Mouse (Mus musculus): ENCODE measurements around the gene Tcf7l1. TPM values are rescaled to one million over a fixed set of nuclear protein-coding genes. Genes with fewer than 3 reads are reported as not detected.
A peak's percentile ranks its signal among the peaks of the same experiment; 100 is the strongest.

Tcf7l1 gene
- polyA plus RNA-seq, 1 experiment from 2014 or later, result 7.2 TPM

DNA sequence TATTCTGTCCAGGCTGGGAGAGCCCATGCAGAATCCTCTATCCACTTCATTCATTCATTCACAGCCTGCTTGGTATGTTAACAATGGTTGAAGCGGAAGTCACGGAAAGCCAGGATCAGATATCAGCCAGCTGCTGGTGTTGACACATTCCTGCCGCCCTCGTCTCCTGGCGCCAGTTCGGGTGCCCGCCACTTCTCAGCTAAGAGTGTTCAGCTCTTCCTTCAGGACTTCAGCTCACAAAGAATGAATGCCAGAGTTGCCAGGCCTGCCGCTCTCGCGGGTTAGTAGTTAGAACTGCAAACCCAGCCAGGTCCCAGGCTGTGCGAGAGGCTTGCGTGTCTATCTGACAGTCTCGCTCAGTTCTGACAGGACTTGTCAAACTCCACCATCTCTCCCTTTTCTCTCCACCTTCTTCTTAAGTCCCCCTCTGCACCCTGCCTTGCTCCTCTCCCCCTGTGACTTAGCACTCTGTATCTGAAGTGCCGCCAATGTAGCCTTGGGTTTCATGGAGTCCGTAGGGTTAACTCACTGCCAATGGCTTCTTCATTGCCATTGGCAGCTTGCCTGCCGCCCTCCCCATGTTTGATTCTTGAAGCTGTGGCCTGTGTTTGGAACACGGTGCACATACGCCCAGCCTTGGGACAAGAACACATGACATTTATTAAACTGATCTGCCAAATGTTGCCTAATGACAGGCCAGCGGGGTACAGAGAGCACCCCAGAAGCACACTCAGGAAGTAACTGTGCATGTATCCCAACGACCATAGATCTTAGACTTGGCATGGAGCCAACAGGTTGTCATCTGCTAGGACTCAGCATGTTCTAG lies 48.2 kb downstream of the Tcf7l1 start:
- Histone ChIP-seq H3K9ac (no peak overlapping the region), H3K4me1 (replicated peaks) (peaks cover 17% of the 10 kb centered on the region), H3K27ac (replicated peaks) (peak overlapping the region; percentile 12), H3K36me3 (no peaks in the 10 kb centered on the region), H3K4me3 (no peak overlapping the region), H3K9me3 (no peaks in the 10 kb centered on the region), H3K27me3 (no peaks in the 10 kb centered on the region), H3K4me2 (peak overlapping the region; percentile 23)
- 41% methylated on average over 20 of the region's 20 CpGs for WGBS
- peak; percentile 72 for ATAC-seq (ENCODE audit: low FRiP score, low read depth)

DNA sequence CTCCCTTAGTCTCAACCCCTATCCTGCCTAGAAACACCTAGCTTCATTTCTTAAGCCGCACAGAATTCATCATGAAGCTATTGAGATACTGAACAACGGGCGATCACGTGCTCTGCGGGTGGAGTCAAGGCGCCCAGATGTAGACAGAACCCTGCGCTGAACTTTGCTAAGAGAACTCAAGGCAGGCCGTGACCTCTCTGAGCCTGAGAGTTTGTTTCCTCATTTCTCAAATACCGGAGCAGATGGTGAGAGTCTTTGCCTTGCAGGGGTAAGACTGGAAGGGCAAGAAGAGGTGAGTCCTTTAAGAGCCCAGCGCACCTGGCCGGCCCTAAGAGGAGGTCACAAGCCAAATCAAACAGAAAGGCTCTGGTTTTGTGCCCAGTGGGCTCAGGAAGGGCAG lies 52.2 kb downstream of the Tcf7l1 start:
- 95% methylated on average over 11 of the region's 11 CpGs for WGBS
- Histone ChIP-seq H3K4me1 (replicated peaks) (peaks cover 13% of the 10 kb centered on the region), H3K9ac (no peak overlapping the region), H3K27ac (replicated peaks) (no peak overlapping the region), H3K9me3 (no peaks in the 10 kb centered on the region), H3K36me3 (no peaks in the 10 kb centered on the region), H3K4me3 (no peak overlapping the region), H3K27me3 (no peaks in the 10 kb centered on the region), H3K4me2 (no peak overlapping the region)
- ATAC-seq (ENCODE audit: low FRiP score, low read depth), result no peak

DNA sequence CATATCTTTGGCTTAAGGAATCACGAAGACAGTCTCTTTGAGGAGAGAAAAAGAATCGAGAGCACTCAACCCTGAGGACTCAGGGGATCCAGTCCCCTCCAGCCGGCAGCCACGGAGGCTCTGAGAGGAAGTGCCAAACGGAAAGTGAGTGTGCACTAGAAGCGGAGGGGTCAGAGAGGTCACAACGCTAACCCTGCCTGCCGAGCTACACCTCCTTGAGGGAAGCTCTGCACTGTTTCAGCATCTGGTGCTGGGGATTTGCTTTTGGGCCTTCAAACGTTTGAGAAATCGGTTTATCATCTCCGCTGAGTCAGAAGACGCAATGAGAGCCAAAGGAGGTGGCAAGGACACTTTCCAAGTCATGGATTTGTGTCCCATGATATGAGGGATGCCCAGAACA lies 53.8 kb downstream of the Tcf7l1 start:
- H3K36me3 ChIP-seq, result no peaks in the 10 kb centered on the region
- ATAC-seq (ENCODE audit: low FRiP score, low read depth), result no peak
- no peaks in the 10 kb centered on the region for H3K27me3 ChIP-seq
- no peak overlapping the region for H3K4me3 ChIP-seq
- no peak overlapping the region for H3K4me2 ChIP-seq
- peaks cover 12% of the 10 kb centered on the region for H3K4me1 ChIP-seq (replicated peaks)
- 43% methylated on average over 12 of the region's 12 CpGs for WGBS
- H3K9ac ChIP-seq, result no peak overlapping the region
- H3K9me3 ChIP-seq, result no peaks in the 10 kb centered on the region
- no peak overlapping the region for H3K27ac ChIP-seq (replicated peaks)

DNA sequence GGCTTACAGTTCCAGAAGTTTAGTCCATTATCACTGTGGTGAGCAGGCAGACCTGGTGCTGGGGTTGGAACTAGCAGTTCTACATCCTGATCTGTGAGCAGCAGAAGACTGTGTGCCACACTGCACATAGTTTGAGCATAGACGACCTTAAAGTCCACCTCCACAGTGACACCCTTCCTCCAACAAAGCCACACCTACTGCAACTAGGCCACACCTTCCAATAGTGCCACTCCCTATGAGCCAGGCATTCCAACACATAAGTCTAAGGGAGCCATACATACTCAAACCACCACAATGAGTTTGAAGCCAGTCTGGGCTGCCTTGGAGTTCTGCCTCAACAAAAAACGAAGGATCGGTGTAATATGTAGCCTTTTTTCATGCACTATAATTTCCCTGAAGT lies 55.7 kb downstream of the Tcf7l1 start:
- Histone ChIP-seq H3K4me2 (no peak overlapping the region), H3K36me3 (no peaks in the 10 kb centered on the region), H3K27ac (replicated peaks) (no peak overlapping the region), H3K27me3 (no peaks in the 10 kb centered on the region), H3K4me1 (replicated peaks) (peaks cover 21% of the 10 kb centered on the region), H3K4me3 (no peak overlapping the region), H3K9me3 (no peaks in the 10 kb centered on the region), H3K9ac (no peak overlapping the region)
- WGBS, result 98% methylated on average over 3 of the region's 3 CpGs
- ATAC-seq (ENCODE audit: low FRiP score, low read depth), result no peak

DNA sequence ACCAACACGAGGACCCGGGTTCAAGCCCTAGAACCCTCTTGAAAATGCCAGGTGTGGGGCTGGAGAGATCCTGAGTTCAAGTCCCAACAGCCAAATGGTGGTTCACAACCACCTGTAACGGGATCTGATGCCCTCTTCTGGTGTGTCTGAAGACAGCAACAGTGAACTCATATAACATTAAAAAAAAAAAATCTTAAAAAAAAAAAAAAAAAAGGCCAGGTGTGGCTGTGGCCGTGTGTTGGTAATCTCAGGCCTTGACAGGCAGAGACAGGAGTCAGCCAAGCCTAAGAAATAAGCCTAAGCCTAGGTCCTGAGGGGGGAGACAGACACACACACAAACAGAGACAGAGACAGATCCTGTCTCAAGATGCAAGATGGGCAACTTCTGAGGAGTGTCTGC lies 56.9 kb downstream of the Tcf7l1 start:
- H3K27me3 ChIP-seq, result no peaks in the 10 kb centered on the region
- H3K4me1 ChIP-seq (replicated peaks), result peaks cover 31% of the 10 kb centered on the region
- H3K4me2 ChIP-seq, result no peak overlapping the region
- ATAC-seq (ENCODE audit: low FRiP score, low read depth), result no peak
- H3K9me3 ChIP-seq, result no peaks in the 10 kb centered on the region
- H3K36me3 ChIP-seq, result no peaks in the 10 kb centered on the region
- WGBS, result 88% methylated on average over 4 of the region's 4 CpGs
- H3K27ac ChIP-seq (replicated peaks), result no peak overlapping the region
- no peak overlapping the region for H3K9ac ChIP-seq
- H3K4me3 ChIP-seq, result no peak overlapping the region

DNA sequence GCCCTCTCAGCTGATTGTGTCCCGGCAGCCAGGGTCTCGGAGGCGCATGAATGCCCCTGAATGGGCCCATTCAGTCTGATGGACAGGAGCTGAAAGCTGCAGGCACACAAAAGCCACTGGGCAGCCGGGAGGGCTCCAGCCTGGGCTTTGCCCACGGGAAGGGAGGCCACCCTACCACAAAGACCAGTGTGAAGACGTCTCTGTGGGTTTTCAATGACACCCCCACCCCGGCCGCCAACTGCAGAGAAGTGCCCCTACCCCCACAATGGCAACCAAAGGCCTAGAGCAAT lies 58.5 kb downstream of the Tcf7l1 start:
- peak; percentile 87 for ATAC-seq (ENCODE audit: low FRiP score, low read depth)
- H3K27me3 ChIP-seq, result no peaks in the 10 kb centered on the region
- 16% methylated on average over 8 of the region's 8 CpGs for WGBS
- H3K4me1 ChIP-seq (replicated peaks), result peaks cover 31% of the 10 kb centered on the region
- H3K4me2 ChIP-seq, result no peak overlapping the region
- H3K27ac ChIP-seq (replicated peaks), result peak overlapping the region; percentile 58
- no peaks in the 10 kb centered on the region for H3K36me3 ChIP-seq
- no peak overlapping the region for H3K4me3 ChIP-seq
- H3K9me3 ChIP-seq, result no peaks in the 10 kb centered on the region
- no peak overlapping the region for H3K9ac ChIP-seq

DNA sequence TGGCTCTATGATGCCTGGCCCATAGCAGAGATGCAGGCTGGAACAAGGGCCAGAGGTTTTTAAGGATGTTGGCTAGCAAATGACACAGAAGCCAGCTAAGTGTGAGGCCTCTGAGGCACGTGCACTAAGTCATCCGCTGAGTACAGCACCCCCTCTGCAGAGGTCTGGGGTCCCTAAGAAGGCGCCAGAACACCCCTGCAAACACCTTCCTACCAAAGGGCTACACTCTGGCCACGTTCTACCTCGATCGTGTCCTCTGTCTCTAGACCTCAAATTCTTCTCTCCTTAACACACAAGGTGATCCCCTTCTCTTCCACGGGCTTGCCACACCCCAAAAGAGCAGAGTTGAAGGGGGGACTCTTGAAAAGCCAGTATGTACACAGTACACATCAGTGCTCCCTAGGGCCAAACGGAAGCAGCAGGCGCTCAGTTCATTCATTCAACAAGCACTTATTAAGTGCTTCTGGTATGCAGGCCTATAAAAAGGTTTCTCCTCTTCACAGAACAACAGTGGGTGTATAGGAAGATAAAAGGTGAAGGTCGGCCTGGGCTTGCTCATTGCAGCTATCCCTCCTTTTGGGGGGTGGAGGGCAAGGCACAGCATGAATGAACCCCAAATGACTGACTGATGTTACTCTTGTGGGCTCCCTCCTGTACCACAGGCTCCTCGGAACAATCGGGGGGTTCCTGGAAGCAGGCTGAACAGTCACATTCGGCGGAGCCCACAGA lies 59.1 kb downstream of the Tcf7l1 start:
- Histone ChIP-seq H3K4me2 (no peak overlapping the region), H3K9me3 (no peaks in the 10 kb centered on the region), H3K36me3 (no peaks in the 10 kb centered on the region), H3K4me1 (replicated peaks) (peaks cover 31% of the 10 kb centered on the region), H3K27me3 (no peaks in the 10 kb centered on the region), H3K27ac (replicated peaks) (peak overlapping the region; percentile 58), H3K9ac (no peak overlapping the region), H3K4me3 (no peak overlapping the region)
- 33% methylated on average over 14 of the region's 14 CpGs for WGBS
- ATAC-seq (ENCODE audit: low FRiP score, low read depth), result no peak

DNA sequence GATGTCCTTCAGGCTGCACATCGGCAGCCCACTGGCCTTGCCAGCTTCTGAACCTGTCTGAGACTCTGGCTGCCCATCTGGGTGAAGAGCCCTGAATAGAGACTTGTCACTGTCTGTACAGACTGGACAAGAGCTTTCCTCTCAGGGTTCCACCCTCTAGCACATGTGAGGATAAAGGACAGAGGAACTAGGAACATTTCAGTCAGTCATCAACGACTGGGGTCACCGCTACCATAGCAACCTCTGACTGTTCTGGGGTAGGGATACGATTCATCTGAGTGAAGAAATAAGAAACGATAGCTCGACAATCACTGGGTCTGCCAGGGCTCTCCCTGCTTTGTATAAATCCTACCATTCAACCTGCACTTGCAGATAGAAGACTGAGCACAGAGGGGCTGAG lies 61.2 kb downstream of the Tcf7l1 start:
- 22% methylated on average over 6 of the region's 6 CpGs for WGBS
- no peak for ATAC-seq (ENCODE audit: low FRiP score, low read depth)
- Histone ChIP-seq H3K9ac (no peak overlapping the region), H3K36me3 (no peaks in the 10 kb centered on the region), H3K4me2 (no peak overlapping the region), H3K9me3 (no peaks in the 10 kb centered on the region), H3K4me3 (no peak overlapping the region), H3K4me1 (replicated peaks) (peaks cover 34% of the 10 kb centered on the region), H3K27me3 (no peaks in the 10 kb centered on the region), H3K27ac (replicated peaks) (peak overlapping the region; percentile 49; the same call in 1 of the 2 replicates)

DNA sequence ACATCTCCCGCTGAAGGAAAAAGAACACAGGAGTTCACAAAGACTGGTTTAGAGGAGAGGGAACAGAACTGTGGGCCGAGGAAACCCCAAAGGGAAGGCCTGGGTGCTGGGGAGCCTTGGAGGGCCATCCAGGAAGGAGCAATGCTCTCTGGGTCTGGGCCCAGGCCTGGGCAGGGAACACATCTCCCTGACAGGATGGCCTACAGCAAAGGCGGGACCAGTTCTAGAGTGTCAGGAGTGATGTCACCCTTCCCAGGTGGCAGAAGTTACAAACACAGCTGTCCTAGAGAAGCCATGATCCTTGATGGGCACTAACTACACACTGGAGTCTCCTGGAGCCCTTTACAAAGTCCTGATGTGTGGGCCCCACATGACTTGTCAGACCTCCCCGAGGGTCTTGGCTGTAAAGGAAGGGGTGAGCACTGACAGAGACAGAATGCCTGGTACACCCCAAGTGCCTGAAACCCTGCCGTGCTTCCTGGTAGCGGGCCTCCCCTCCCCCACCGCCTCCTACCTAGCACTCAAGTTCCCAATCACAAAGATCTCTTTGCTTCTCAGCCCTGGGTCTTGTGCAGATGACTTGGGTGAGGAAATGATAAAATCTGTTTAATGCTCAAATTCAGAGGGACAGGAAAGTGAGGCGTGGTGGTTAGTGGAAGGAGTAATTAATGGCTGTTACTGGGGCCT lies 64.4 kb downstream of the Tcf7l1 start:
- Histone ChIP-seq H3K27ac (replicated peaks) (no peak overlapping the region), H3K27me3 (no peaks in the 10 kb centered on the region), H3K9ac (no peak overlapping the region), H3K4me2 (no peak overlapping the region), H3K36me3 (no peaks in the 10 kb centered on the region), H3K4me3 (no peak overlapping the region), H3K4me1 (replicated peaks) (peaks cover 17% of the 10 kb centered on the region), H3K9me3 (no peaks in the 10 kb centered on the region)
- ATAC-seq (ENCODE audit: low FRiP score, low read depth), result peak; percentile 19; the same call in 1 of the 2 replicates
- WGBS, result 71% methylated on average over 8 of the region's 8 CpGs

DNA sequence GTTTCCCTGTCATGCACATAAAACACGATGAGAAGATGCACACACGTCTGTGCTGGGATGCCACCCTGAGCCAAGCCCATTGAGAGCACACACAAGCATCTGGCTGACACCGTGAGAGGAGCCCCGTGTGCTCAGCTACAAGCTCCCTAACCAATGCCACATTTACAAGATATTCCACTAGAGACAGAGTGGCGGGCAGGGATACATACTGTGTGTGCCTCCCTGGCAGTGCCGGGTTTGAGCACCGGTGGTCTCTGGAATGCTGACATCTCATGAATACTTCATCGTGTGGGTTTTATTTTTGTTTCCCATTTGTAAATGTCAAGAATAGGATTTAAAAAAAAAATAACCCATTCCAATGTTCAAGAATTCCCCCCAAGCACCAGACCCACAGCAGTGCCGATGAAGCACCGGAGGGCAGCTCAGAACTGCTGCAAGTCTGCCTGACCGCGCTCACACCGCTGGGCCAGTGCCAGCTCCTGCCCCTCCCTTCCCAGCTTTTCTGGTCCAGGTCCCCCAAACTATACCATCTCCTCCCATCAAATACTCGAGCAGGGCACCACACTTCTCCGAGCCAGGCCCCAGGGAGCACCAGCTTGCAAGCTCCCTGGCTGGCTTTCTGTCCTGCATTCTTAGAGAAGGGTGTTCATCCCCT lies 65.2 kb downstream of the Tcf7l1 start:
- no peak overlapping the region for H3K4me2 ChIP-seq
- WGBS, result 56% methylated on average over 15 of the region's 15 CpGs
- H3K4me1 ChIP-seq (replicated peaks), result peaks cover 17% of the 10 kb centered on the region
- H3K27me3 ChIP-seq, result no peaks in the 10 kb centered on the region
- H3K27ac ChIP-seq (replicated peaks), result no peak overlapping the region
- no peaks in the 10 kb centered on the region for H3K9me3 ChIP-seq
- no peaks in the 10 kb centered on the region for H3K36me3 ChIP-seq
- no peak overlapping the region for H3K4me3 ChIP-seq
- no peak for ATAC-seq (ENCODE audit: low FRiP score, low read depth)
- H3K9ac ChIP-seq, result no peak overlapping the region

DNA sequence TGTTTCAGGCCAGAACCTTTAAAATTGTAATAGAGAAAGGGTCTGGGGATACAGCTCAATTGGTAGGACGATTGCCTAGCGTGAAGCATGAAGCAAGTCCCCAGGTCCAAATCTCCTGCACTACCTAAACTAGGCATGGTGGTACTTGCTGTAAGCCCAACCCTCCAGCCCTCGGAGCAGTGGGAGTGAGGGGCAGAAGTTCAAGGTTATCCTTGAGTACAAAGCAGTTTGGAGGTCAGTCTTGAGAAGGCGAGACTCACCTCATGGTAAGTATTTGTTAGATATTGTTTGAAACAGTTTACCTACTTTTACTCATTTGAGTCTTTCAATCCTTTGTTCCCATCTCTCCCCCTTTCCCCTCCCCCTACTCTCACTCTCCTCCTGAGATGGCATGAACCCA lies 65.9 kb downstream of the Tcf7l1 start:
- Histone ChIP-seq H3K4me1 (replicated peaks) (peaks cover 11% of the 10 kb centered on the region), H3K9ac (no peak overlapping the region), H3K27ac (replicated peaks) (no peak overlapping the region), H3K4me3 (no peak overlapping the region), H3K27me3 (no peaks in the 10 kb centered on the region), H3K36me3 (no peaks in the 10 kb centered on the region), H3K9me3 (no peaks in the 10 kb centered on the region), H3K4me2 (no peak overlapping the region)
- WGBS, result 95% methylated on average over 4 of the region's 4 CpGs
- ATAC-seq (ENCODE audit: low FRiP score, low read depth), result no peak

DNA sequence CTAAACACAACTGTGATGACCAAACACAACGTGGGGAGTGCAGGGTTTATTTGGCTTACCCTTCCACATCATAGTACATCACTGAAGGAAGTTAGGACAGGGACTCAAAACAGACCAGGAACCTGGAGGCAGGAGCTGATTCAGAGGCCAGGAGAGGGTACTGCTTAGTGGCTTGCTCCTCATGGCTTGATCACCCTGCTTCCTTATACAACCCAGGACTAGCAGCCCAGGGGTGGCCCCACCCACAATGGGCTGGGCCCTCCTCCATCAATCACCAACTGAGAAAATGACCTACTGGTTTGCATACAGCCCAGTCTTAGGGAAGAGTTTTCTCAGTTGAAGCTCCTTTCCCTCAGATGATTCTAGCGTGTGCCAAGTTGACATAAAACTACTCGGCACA lies 68.2 kb downstream of the Tcf7l1 start:
- Histone ChIP-seq H3K4me2 (no peak overlapping the region), H3K9me3 (no peaks in the 10 kb centered on the region)

More for the DNA sequence above, 68.2 kb downstream of the Tcf7l1 start:
- Histone ChIP-seq H3K36me3 (no peaks in the 10 kb centered on the region), H3K9ac (no peak overlapping the region), H3K4me3 (no peak overlapping the region), H3K27me3 (no peaks in the 10 kb centered on the region), H3K27ac (replicated peaks) (no peak overlapping the region), H3K4me1 (replicated peaks) (peaks cover 3% of the 10 kb centered on the region)
- 94% methylated on average over 3 of the region's 3 CpGs for WGBS
- no peak for ATAC-seq (ENCODE audit: low FRiP score, low read depth)
